Mouse (Mus musculus) CH12.LX (cell line): ENCODE results near the gene Ctps. TPM values are rescaled to one million over a fixed set of nuclear protein-coding genes. Genes with fewer than 3 reads are reported as not detected.

ENCODE experiments used
- DNase-seq: peaks from one replicate; pipeline ENCODE4 v3.0.0-alpha.2; 2013; ENCODE audit errors: extremely low read depth
- H3K27ac ChIP-seq: 2 replicates; pipeline ENCODE4 v1.5.1; 2012; ENCODE audit warnings: low read depth, mild to moderate bottlenecking, control low read depth, moderate library complexity; ENCODE audit not compliant: insufficient read depth
- H3K27me3 ChIP-seq: replicated peaks from 2 replicates; pipeline ENCODE3; 2012; ENCODE audit warnings: inconsistent platforms
- H3K36me3 ChIP-seq, 2 experiments: replicated peaks in 1 of 2; 2 replicates each; pipeline versions ENCODE3 to v1.6.1; 2012; ENCODE audit warnings: inconsistent platforms in 1 of 2, low read length in 1 of 2, mild to moderate bottlenecking in 1 of 2, mixed read lengths in 1 of 2, moderate library complexity in 1 of 2; ENCODE audit not compliant: control insufficient read depth in 1 of 2, insufficient read depth in 1 of 2
- H3K4me1 ChIP-seq, 2 experiments: 2 replicates each; pipeline ENCODE4 v1.6.1; 2012; ENCODE audit warnings: inconsistent platforms in 1 of 2, moderate library complexity in 1 of 2; ENCODE audit not compliant: insufficient read depth in 2 of 2, control insufficient read depth in 1 of 2
- H3K4me2 ChIP-seq: 2 replicates; pipeline ENCODE4 v1.6.1; 2012; ENCODE audit warnings: low read depth, mild to moderate bottlenecking, control low read depth; ENCODE audit not compliant: poor library complexity, insufficient read depth, severe bottlenecking
- H3K4me3 ChIP-seq, 3 experiments: fragments of 150-350 bp in 1 of 3; sonication (generic) in 1 of 3; replicated peaks in 1 of 3; 2 replicates each; pipeline versions ENCODE3 to v1.5.1; 2011 to 2012; ENCODE audit warnings: low read depth in 2 of 3, low read length in 2 of 3, mild to moderate bottlenecking in 2 of 3, moderate library complexity in 2 of 3, control low read depth in 1 of 3, improper control_type of control experiment in 1 of 3, inconsistent platforms in 1 of 3, mixed read lengths in 1 of 3; ENCODE audit not compliant: poor library complexity in 1 of 3
- H3K79me2 ChIP-seq: replicated peaks from 2 replicates; pipeline ENCODE4 v1.6.1; 2012; ENCODE audit warnings: mild to moderate bottlenecking, moderate library complexity; ENCODE audit not compliant: control insufficient read depth, poor library complexity, insufficient read depth, severe bottlenecking; ENCODE audit errors: extremely low read depth
- H3K9ac ChIP-seq: 2 replicates; pipeline ENCODE4 v1.6.1; 2012; ENCODE audit warnings: low read depth, mild to moderate bottlenecking, control low read depth, moderate library complexity; ENCODE audit not compliant: insufficient read depth
- H3K9me3 ChIP-seq: replicated peaks from 2 replicates; pipeline ENCODE3; 2012; ENCODE audit warnings: low read length, inconsistent platforms, mixed read lengths
- BHLHE40 ChIP-seq: IDR thresholded peaks from 2 replicates; pipeline ENCODE4 v1.6.1; 2011; ENCODE audit warnings: mild to moderate bottlenecking, low read depth, low read length, improper control_type of control experiment
- CHD1 ChIP-seq: IDR thresholded peaks from 2 replicates; pipeline ENCODE4 v1.6.1; 2012; ENCODE audit warnings: low read depth, low read length, improper control_type of control experiment, inconsistent platforms
- CTCF ChIP-seq, 2 experiments: IDR thresholded peaks in 1 of 2; conservative IDR thresholded peaks in 1 of 2; 2 replicates each; pipeline ENCODE4 v1.5.1; 2011 to 2012; ENCODE audit warnings: low read depth in 2 of 2, low read length in 2 of 2, improper control_type of control experiment in 1 of 2, inconsistent platforms in 1 of 2, mild to moderate bottlenecking in 1 of 2, moderate library complexity in 1 of 2
- ELF1 ChIP-seq: IDR thresholded peaks from 2 replicates; pipeline ENCODE4 v1.6.1; 2014; ENCODE audit warnings: low read depth, mild to moderate bottlenecking, inconsistent platforms, low read length, improper control_type of control experiment
- EP300 ChIP-seq: IDR thresholded peaks from 2 replicates; pipeline ENCODE4 v1.6.1; 2011; ENCODE audit warnings: low read length, improper control_type of control experiment
- ETS1 ChIP-seq: conservative IDR thresholded peaks from 2 replicates; pipeline ENCODE4 v1.6.1; 2012; ENCODE audit warnings: low read depth, mild to moderate bottlenecking, inconsistent platforms, low read length, improper control_type of control experiment, moderate library complexity
- GABPA ChIP-seq: IDR thresholded peaks from 2 replicates; pipeline ENCODE4 v1.6.1; 2012; ENCODE audit warnings: low read depth, low read length, improper control_type of control experiment, inconsistent platforms; ENCODE audit not compliant: insufficient replicate concordance
- HCFC1 ChIP-seq: IDR thresholded peaks from 2 replicates; pipeline ENCODE4 v1.6.1; 2012; ENCODE audit warnings: low read depth, mild to moderate bottlenecking, inconsistent platforms, low read length, improper control_type of control experiment
- IRF4 ChIP-seq: IDR thresholded peaks from 2 replicates; pipeline ENCODE4 v1.6.1; 2014; ENCODE audit warnings: low read depth, mild to moderate bottlenecking, inconsistent platforms, low read length, improper control_type of control experiment
- JUN ChIP-seq: IDR thresholded peaks from 2 replicates; pipeline ENCODE4 v1.6.1; 2011; ENCODE audit warnings: low read depth, mild to moderate bottlenecking, low read length, improper control_type of control experiment, moderate library complexity; ENCODE audit not compliant: insufficient read depth
- JUND ChIP-seq: conservative IDR thresholded peaks from 2 replicates; pipeline ENCODE4 v1.6.1; 2011; ENCODE audit warnings: low read depth, low read length, improper control_type of control experiment
- KAT2A ChIP-seq: IDR thresholded peaks from 2 replicates; pipeline ENCODE4 v1.6.1; 2012; ENCODE audit warnings: low read length, improper control_type of control experiment, inconsistent platforms; ENCODE audit not compliant: insufficient replicate concordance
- MAFK ChIP-seq: IDR thresholded peaks from 2 replicates; pipeline ENCODE4 v1.6.1; 2011; ENCODE audit warnings: low read length, improper control_type of control experiment; ENCODE audit not compliant: insufficient replicate concordance
- MAX ChIP-seq: IDR thresholded peaks from 2 replicates; pipeline ENCODE4 v1.6.1; 2011; ENCODE audit warnings: low read length, improper control_type of control experiment
- MAZ ChIP-seq: IDR thresholded peaks from 2 replicates; pipeline ENCODE4 v1.6.1; 2012; ENCODE audit warnings: low read depth, mild to moderate bottlenecking, inconsistent platforms, low read length, improper control_type of control experiment, moderate library complexity
- MXI1 ChIP-seq: IDR thresholded peaks from 2 replicates; pipeline ENCODE4 v1.6.1; 2011; ENCODE audit warnings: mild to moderate bottlenecking, low read depth, low read length, improper control_type of control experiment
- MYC ChIP-seq: IDR thresholded peaks from 2 replicates; pipeline ENCODE4 v1.6.1; 2011; ENCODE audit warnings: low read depth, mild to moderate bottlenecking, improper control_type of control experiment, low read length
- NELFE ChIP-seq: IDR thresholded peaks from 2 replicates; pipeline ENCODE4 v1.6.1; 2011; ENCODE audit warnings: low read depth, low read length, improper control_type of control experiment
- NRF1 ChIP-seq: IDR thresholded peaks from 2 replicates; pipeline ENCODE4 v1.6.1; 2014; ENCODE audit warnings: low read depth, mild to moderate bottlenecking, inconsistent platforms, low read length, improper control_type of control experiment, moderate library complexity
- PAX5 ChIP-seq: IDR thresholded peaks from 2 replicates; pipeline ENCODE4 v1.6.1; 2012; ENCODE audit warnings: low read length, inconsistent platforms, mixed read lengths
- RCOR1 ChIP-seq: conservative IDR thresholded peaks from 2 replicates; pipeline ENCODE4 v1.6.1; 2012; ENCODE audit warnings: low read depth, mild to moderate bottlenecking, inconsistent platforms, low read length, improper control_type of control experiment
- SIN3A ChIP-seq: IDR thresholded peaks from 2 replicates; pipeline ENCODE4 v1.6.1; 2012; ENCODE audit warnings: low read length, improper control_type of control experiment, inconsistent platforms
- SMC3 ChIP-seq: IDR thresholded peaks from 2 replicates; pipeline ENCODE4 v1.6.1; 2011; ENCODE audit warnings: low read depth, low read length, improper control_type of control experiment
- TBP ChIP-seq: conservative IDR thresholded peaks from 2 replicates; pipeline ENCODE4 v1.6.1; 2011; ENCODE audit warnings: low read depth, low read length, improper control_type of control experiment
- TCF12 ChIP-seq: IDR thresholded peaks from 2 replicates; pipeline ENCODE4 v1.6.1; 2014; ENCODE audit warnings: low read depth, mild to moderate bottlenecking, inconsistent platforms, low read length, improper control_type of control experiment
- USF1 ChIP-seq: IDR thresholded peaks from 2 replicates; pipeline ENCODE4 v1.6.1; 2014; ENCODE audit warnings: low read depth, mild to moderate bottlenecking, inconsistent platforms, low read length, improper control_type of control experiment
- ZC3H11A ChIP-seq: IDR thresholded peaks from 2 replicates; pipeline ENCODE4 v1.6.1; 2012; ENCODE audit warnings: low read depth, mild to moderate bottlenecking, inconsistent platforms, low read length, improper control_type of control experiment
- ZKSCAN1 ChIP-seq: IDR thresholded peaks from 2 replicates; pipeline ENCODE4 v1.6.1; 2012; ENCODE audit warnings: low read depth, inconsistent platforms, low read length, improper control_type of control experiment, borderline replicate concordance
- ZMIZ1 ChIP-seq: IDR thresholded peaks from 2 replicates; pipeline ENCODE4 v1.6.1; 2012; ENCODE audit warnings: low read depth, mild to moderate bottlenecking, inconsistent platforms, low read length, improper control_type of control experiment
- ZNF384 ChIP-seq: IDR thresholded peaks from 2 replicates; pipeline ENCODE4 v1.6.1; 2012; ENCODE audit warnings: low read depth, low read length, improper control_type of control experiment, inconsistent platforms
- dilution Hi-C: fragments of 300-500 bp; cut with MboI; formaldehyde crosslinking; loops from 2 replicates; pipeline ENCODE4 v1.14.3; 2020; ENCODE audit warnings: low sequenced_read_pairs; ENCODE audit not compliant: extremely low pct_unique_long_range_greater_than_20kb, extremely low pct_ligation_motif_present
- in situ Hi-C: fragments of 300-500 bp; cut with MboI; formaldehyde crosslinking; loops from 3 replicates; pipeline ENCODE4 v1.14.3; 2019; ENCODE audit warnings: low sequenced_read_pairs, low pct_ligation_motif_present, low pct_unique_long_range_greater_than_20kb, mixed read lengths
- polyA plus RNA-seq: library from polyadenylated mRNA; unstranded; fragments of >175 nt; gene quantifications from 2 replicates; pipeline ENCODE4 v1.2.1, GENCODE M21; 2012; ENCODE audit warnings: low read depth; ENCODE audit not compliant: insufficient read length
- total RNA-seq, 2 experiments: library from RNA; depleted of rRNA; stranded (reverse); fragments of 300-350 nt in 1 of 2; fragments of >200 nt in 1 of 2; gene quantifications; 2 replicates each; pipeline ENCODE4 v1.2.3; 2012 to 2014

Gene Ctps
- total and polyA plus RNA-seq, 3 experiments = 93.2 to 179 (median 140) TPM

- Histone ChIP-seq H3K4me3 (no peak overlapping the region), H3K9ac (no peak overlapping the region), H3K79me2 (no peaks in the 10 kb centered on the region), H3K9me3 (no peaks in the 10 kb centered on the region), H3K27me3 (peaks cover 22% of the 10 kb centered on the region), H3K27ac (no peak overlapping the region), H3K4me2 (no peak overlapping the region), H3K4me1 (peaks cover 6 to 30% of the 10 kb centered on the region in 2 experiments), H3K36me3 (no peaks in the 10 kb centered on the region)
- TF ChIP-seq BHLHE40 (no peak), EP300 (no peak), KAT2A (no peak), ZC3H11A (no peak), SMC3 (no peak), JUN (no peak), CTCF (conservative IDR thresholded peaks at IDR 0.05 in 1 of 2, IDR thresholded peaks at IDR 0.05 in 1 of 2; ENCODE audit: low read depth in 2 of 2, low read length in 2 of 2) (no peak), MXI1 (no peak), MAFK (no peak), NRF1 (no peak), TCF12 (no peak), USF1 (no peak), ETS1 (no peak), HCFC1 (no peak), SIN3A (no peak), PAX5 (no peak), ZMIZ1 (no peak)
- dilution Hi-C loops (no loop called here), in situ Hi-C loops (loop anchor here (25.0 kb wide), 1 partner anchor 275 kb away; the partner anchor contains the start of gene Rims3)
- DNase-seq = no peak
Measured at GRCm38 (mm10) chr4:120586986-120587385, 16.9 kb upstream of the Ctps start.

GRCm38 (mm10) chr4:120581711-120582110, 11.6 kb upstream of the Ctps start:
- no peaks in the 10 kb centered on the region for H3K9me3 ChIP-seq
- H3K4me1 ChIP-seq = no peaks in the 10 kb centered on the region
- TF ChIP-seq ELF1 (no peak), CHD1 (no peak), SMC3 (no peak), MYC (no peak), MAX (no peak), GABPA (no peak), ZNF384 (no peak), IRF4 (no peak), TCF12 (no peak), MAZ (no peak), TBP (no peak), JUND (no peak), MXI1 (no peak), ZC3H11A (no peak), RCOR1 (no peak), ETS1 (no peak), ZMIZ1 (no peak), ZKSCAN1 (no peak), NELFE (no peak), KAT2A (no peak)
- no peak overlapping the region for H3K4me2 ChIP-seq
- H3K27me3 ChIP-seq = peaks cover 6% of the 10 kb centered on the region
- H3K36me3 ChIP-seq = no peaks in the 10 kb centered on the region
- no peak overlapping the region for H3K4me3 ChIP-seq
- H3K9ac ChIP-seq = no peak overlapping the region
- dilution Hi-C loops = no loop called here
- H3K79me2 ChIP-seq = no peaks in the 10 kb centered on the region
- no peak for DNase-seq
- in situ Hi-C loops = loop anchor here (25.0 kb wide), 1 partner anchor 281 kb away; the partner anchor contains the start of gene Rims3
- H3K27ac ChIP-seq = no peak overlapping the region
